Mouse (Mus musculus): ENCODE measurements around the gene Mex3d.

Mex3d gene

GRCm38 (mm10) chr10:80412656-80413541 is 25.4 kb upstream of the Mex3d start:
- peak; percentile 89 for DNase-seq

- DNase-seq: no peak
Observed at GRCm38 (mm10) chr10:80407924-80408323, 20.5 kb upstream of the Mex3d start.

DNA sequence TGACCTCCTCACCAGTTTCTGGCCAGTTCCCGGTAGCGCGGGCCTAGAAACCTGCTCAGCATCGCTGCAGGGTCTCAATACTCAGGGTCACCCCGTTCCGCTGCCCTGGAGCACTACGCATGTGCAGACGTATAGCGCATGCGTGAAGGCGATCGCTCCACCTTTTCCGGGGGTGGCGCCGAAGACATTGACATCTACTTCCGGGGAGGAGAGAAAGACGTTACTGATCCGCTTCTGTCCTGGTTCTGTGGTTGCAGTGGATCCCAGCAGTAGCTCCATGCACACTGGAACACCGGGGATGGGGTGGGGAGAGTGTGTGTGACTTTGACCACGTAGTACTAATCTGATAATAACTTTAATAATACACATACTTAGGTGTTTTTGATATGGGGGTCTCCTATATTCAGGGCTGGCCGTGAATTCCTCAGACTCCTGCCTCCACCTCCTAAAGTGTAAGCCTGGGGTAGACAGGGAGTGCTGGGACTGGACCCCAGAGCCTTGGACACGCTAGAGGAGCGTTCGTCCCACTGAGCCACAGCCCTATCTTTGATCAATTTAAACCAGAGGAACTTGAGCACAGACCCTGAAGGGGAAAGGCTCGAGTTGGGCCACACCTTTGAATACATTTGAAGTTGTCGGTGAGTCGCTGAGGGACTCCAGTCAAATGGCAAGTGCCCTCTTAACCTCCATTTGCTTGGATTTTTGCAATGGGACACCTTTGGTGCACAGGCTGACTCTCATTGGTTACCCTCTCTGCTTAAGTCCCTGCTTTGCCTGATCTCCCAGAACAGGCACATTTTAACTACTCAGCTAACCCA is 19.4 kb upstream of the Mex3d start, which contains the start of gene Uqcr11:
Gene Uqcr11 (minus strand): TSS at position 147 of the 818 bp plus-strand sequence.
- peak; percentile 95 for DNase-seq

- DNase-seq: peak; percentile 58
Observed at GRCm38 (mm10) chr10:80405481-80406173, 18.2 kb upstream of the Mex3d start.

- peak; percentile 63 for DNase-seq
Observed at GRCm38 (mm10) chr10:80403044-80403692, 15.7 kb upstream of the Mex3d start.

DNA sequence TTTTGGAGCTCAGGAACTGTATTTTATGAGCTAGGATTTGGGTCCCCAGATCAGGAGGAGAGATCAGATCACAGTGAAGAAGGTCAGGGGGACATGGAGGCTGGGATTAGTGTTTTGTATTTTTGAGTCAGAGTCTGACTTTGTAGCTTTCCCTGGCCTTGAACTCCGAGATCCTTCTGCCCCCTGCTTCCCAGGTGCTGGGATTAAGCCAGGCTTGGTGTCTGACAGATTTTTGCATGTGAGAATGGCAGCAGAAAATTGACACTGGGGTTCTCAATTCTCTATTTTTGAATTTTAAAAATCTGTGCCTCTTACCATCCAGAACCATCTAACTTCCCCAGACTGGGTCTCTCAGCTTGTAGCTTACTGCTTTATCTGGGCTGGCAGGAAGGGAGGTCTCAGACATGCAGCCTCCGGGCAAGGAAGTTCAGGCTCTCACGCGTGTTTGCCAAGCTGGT is 13.3 kb upstream of the Mex3d start:
- DNase-seq: no peak

GRCm38 (mm10) chr10:80399973-80400703 is 12.7 kb upstream of the Mex3d start:
- DNase-seq: peak; percentile 60

GRCm38 (mm10) chr10:80399191-80399972 is 11.9 kb upstream of the Mex3d start, which contains the start of gene Mbd3:
TSS of gene Mbd3 (minus strand) at chr10:80399550.
- DNase-seq: peak; percentile 100

GRCm38 (mm10) chr10:80398719-80399190 is 11.3 kb upstream of the Mex3d start:
- peak; percentile 99 for DNase-seq

GRCm38 (mm10) chr10:80398174-80398535 is 10.7 kb upstream of the Mex3d start:
- no peak for DNase-seq

GRCm38 (mm10) chr10:80397524-80398173 is 10.2 kb upstream of the Mex3d start:
- DNase-seq: peak; percentile 66

DNA sequence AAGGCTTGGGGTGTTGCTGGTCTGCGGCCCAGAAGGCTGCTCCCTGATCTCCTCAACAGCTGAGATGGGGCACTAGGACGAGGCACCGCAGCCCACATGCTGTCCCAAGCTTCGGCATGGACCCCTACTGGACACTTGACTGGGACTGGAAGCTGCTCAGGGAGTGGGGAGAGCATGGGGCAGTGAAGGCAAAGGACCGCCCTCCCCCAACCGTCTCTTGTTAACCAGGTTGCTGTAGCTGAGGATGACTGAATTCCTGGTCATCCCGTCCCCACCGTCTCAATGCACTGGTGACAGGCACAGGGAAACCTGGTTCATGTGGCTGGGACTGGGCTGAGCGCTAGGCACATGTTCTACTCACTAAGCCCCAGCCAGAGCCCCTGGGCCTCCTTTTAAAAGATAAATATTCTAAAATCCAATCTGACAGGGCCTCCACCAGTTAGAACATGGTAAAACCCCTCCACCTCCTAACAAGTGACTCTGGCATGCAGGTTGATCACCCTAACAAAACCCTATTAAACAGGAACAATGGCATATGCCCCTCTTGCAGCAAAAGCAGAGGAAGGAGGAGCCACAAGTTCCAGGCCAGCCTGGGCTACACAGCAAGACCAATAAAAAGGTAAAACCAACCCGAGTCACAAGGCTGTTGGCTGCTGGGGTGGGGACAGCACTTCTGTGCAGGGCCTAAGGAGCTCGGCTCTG is 9.5 kb upstream of the Mex3d start:
- peak; percentile 54 for DNase-seq

- DNase-seq: peak; percentile 56
Observed at GRCm38 (mm10) chr10:80395025-80395627, 7.7 kb upstream of the Mex3d start.

GRCm38 (mm10) chr10:80392687-80393086 is 5.2 kb upstream of the Mex3d start:
- peak; percentile 52 for DNase-seq

DNA sequence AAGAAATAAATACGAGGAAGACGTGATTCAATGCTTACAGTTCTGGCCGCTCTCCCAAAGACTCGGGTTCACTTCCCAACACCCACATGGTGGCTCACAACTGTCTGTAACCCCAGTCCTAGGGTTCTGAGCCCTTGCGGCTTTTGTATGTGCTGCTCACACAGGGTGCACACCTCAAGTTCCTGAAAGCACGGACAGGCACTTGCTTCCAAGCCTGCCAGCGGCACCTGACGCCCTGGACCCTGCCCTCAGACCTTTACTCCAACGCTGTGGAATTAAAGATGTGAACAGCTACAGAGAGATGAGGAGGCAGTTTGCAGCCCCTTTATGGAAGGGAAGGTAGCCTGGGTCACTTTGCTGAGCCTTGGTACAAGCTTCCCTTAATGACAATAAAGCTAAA is 3.2 kb upstream of the Mex3d start:
- no peak for DNase-seq

DNA sequence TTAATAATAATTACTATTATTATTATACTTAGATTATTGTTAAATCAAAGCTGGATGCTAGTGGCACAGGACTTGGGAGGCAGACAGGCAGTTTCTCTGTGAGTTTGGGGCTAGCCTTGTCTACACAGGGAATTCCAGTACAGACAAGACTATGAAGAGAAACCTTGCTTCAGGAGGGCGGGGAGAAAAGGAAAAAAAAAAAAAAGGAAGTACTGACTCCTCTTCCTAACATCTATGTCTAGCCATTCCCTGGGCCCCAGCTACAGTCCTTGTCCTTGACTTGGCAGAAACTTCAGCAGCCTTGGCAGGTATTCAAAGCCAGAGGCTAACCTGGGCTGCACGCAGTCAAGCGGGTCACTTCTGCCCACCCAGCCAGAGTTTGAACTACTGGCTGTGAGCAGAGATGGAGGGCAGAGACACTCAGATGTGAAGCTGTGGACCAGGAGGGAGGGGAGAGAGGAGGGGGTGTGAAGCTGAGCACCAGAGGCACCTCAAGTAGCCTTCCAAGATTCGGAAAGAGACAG is 1.8 kb upstream of the Mex3d start:
- DNase-seq: peak; percentile 58

DNA sequence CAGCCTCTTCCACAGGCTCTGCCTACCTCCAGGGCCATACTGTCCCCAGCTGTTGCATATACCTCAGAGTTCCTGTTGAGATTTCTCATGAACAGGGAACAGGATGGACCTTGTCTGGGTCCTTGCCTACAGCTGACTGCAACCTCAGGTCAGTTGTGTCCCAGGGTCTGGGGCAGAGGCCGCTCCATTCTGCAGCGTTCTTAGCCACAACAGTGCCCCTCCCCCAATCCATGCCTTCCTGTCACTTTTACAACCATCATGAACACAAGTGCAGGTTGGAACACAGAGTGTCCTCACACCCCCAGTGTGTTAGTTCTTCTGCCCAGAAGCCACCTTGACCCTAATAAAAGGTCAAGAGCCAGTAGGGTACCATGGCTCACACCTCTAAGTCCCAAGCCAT is 1.3 kb upstream of the Mex3d start:
- peak; percentile 54 for DNase-seq

GRCm38 (mm10) chr10:80386735-80387471 is 556 bp downstream of the Mex3d start:
- DNase-seq: no peak
